Mouse (Mus musculus) neural tube, embryonic 13.5 days (tissue): Measurements from ENCODE around the gene Shc1. TPM values are rescaled to one million over a fixed set of nuclear protein-coding genes. Genes with fewer than 3 reads are reported as not detected.

ENCODE experiments used
- ATAC-seq: fragments of 200-750 bp; cut with Nextera tagmentation; 2 replicates; pipeline ENCODE4 v1.8.0; 2017; ENCODE audit warnings: low read depth, mild to moderate bottlenecking, moderate TSS enrichment, moderate library complexity
- H3K27ac ChIP-seq: fragments of 300-500 bp; sonication (generic); replicated peaks from 2 replicates; pipeline ENCODE4 v1.5.1; 2015; ENCODE audit warnings: moderate library complexity, mild to moderate bottlenecking, inconsistent platforms
- H3K27me3 ChIP-seq: fragments of 300-500 bp; sonication (generic); 2 replicates; pipeline ENCODE4 v1.6.1; 2015; ENCODE audit warnings: mild to moderate bottlenecking, inconsistent platforms
- H3K36me3 ChIP-seq: fragments of 300-500 bp; sonication (generic); 2 replicates; pipeline ENCODE4 v1.6.1; 2015; ENCODE audit warnings: mild to moderate bottlenecking, inconsistent platforms
- H3K4me1 ChIP-seq: fragments of 300-500 bp; sonication (generic); replicated peaks from 2 replicates; pipeline ENCODE4 v1.6.1; 2015; ENCODE audit warnings: inconsistent platforms
- H3K4me2 ChIP-seq: fragments of 300-500 bp; sonication (generic); 2 replicates; pipeline ENCODE4 v1.6.1; 2015; ENCODE audit warnings: inconsistent platforms, mild to moderate bottlenecking, moderate library complexity
- H3K4me3 ChIP-seq: fragments of 300-500 bp; sonication (generic); 2 replicates; pipeline ENCODE4 v1.5.1; 2015; ENCODE audit warnings: mild to moderate bottlenecking, inconsistent platforms
- H3K9ac ChIP-seq: fragments of 300-500 bp; sonication (generic); 2 replicates; pipeline ENCODE4 v1.6.1; 2015; ENCODE audit warnings: moderate library complexity, mild to moderate bottlenecking, inconsistent platforms
- H3K9me3 ChIP-seq: fragments of 300-500 bp; sonication (generic); 2 replicates; pipeline ENCODE4 v1.6.1; 2016; ENCODE audit warnings: inconsistent platforms
- WGBS: fragments of 180-500 bp; shearing (Covaris S2); methylation state at CpG from one replicate; pipeline ENCODE4 v1.1.7; 2015; 5-methylcytosine and 5-hydroxymethylcytosine counted together
- polyA plus RNA-seq: library from polyadenylated mRNA; unstranded; fragments of >200 nt; fragmentation: Nextera tagmentation; extraction: Ambion mirVana; gene quantifications from 2 replicates; pipeline ENCODE4 v1.2.1, GENCODE M21; 2015

Shc1 gene
- polyA plus RNA-seq, 1 experiment from 2014 or later, result 41.8 TPM

DNA sequence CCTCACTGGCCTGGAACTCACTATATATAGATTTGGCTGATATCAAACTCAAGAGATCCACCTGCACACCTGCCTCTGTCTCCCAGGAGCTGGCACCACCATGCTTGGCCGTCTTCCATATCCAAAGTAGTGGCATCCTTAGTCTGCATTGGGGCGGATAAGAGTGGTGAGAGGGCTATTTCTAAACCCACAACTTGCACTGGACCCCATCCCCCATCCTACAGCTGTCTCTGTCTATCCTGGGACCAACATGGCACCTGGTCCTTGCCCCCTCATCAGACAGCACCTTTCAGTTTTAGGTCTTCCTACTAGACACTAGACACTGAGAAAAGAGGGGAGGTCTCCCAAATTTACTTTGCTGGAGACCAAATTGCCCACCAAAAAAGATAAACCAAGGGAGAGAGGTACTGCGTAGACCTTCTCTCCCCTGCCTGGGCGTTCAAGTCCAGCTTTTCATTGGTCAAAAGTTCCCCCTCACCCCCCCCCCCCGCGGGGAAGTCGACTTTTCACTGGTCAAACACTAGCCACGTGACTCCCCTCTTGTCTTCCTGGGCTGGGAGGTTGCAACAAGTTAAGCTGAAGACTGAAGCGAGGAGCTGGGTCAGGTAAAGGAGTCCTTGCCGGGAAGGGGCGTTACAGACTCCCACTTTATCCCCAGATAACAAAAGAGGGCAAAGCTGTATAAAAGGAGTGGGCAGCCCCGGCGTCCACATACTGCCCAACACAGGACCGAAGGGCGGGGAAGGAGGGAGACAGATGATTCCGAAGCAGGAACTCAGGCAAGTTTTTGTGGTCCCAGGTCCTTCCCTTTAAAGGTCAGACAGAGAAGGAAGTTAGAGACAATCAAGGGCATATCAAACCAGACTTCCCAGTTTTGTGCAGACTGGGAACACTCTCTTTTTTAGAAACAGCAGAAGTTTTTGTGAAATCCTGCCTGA, 18.2 kb downstream of the Shc1 start, which contains the start of gene Pbxip1:
Pbxip1 (plus strand) TSS at position 531 of the 938 bp plus-strand sequence.
- H3K27ac ChIP-seq, result no peak within 1 kb of the TSS; the same call in 1 of the 2 replicates

DNA sequence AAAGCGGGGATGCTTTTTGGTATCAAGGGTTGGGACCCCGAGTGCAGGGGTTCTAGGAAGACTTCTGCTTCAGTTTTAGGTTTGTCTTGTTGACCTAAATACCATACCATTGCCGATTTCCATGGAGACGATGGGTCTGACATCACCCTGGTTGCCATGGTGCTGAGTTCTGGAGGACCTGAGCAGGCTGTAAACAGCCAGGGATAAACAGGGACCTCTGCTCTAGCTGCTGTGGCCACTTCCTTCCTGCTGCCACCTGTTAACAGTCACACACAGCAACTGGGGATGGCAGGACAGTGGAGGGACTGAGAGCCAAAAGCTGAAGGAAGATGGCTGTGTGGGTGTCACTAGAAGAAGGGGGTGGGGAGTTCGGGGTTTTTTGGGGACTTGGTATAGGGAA, 19.0 kb downstream of the Shc1 start:
- no peaks in the 10 kb centered on the region for H3K9me3 ChIP-seq
- peak overlapping the region; percentile 36 for H3K4me3 ChIP-seq
- H3K9ac ChIP-seq, result peak overlapping the region; percentile 62
- H3K27ac ChIP-seq, result no peak overlapping the region
- H3K36me3 ChIP-seq, result peaks cover 26% of the 10 kb centered on the region
- H3K4me2 ChIP-seq, result peak overlapping the region; percentile 47
- H3K27me3 ChIP-seq, result no peaks in the 10 kb centered on the region
- ATAC-seq, result no peak
- peaks cover 29% of the 10 kb centered on the region for H3K4me1 ChIP-seq
- WGBS, result 26% methylated on average over 5 of the region's 5 CpGs

More for the DNA sequence above, 18.2 kb downstream of the Shc1 start, which contains the start of gene Pbxip1:
- H3K27me3 ChIP-seq, result no peaks in the 10 kb centered on the region
- H3K4me3 ChIP-seq, result peak within 1 kb of the TSS; percentile 36
- peak; percentile 66 for ATAC-seq
- H3K4me1 ChIP-seq, result peaks cover 37% of the 10 kb centered on the region
- H3K4me2 ChIP-seq, result peak within 1 kb of the TSS; percentile 47
- WGBS, result 5% methylated on average over 16 of the region's 16 CpGs
- H3K9me3 ChIP-seq, result no peaks in the 10 kb centered on the region
- peaks cover 27% of the 10 kb centered on the region for H3K36me3 ChIP-seq
- peak within 1 kb of the TSS; percentile 62 for H3K9ac ChIP-seq

DNA sequence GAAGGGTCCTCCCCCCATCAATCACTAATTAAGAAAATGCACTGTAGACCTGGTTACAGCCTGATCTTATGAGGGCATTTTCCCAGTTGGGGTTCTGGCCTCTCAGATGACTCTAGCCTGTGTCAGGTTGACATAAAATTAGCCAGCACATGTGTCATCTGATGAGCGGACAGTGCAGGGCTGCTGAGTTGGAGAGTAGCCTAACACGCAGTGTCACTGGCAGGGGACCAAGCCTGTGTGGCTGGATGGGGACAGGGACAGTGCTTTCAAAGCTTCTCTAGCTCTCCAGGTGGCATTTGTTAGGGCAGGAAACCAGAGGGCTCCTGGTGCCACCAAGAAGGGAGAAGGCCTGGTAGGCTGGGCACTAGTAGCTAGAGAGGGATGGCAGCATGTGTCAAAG, 22.4 kb downstream of the Shc1 start:
- Histone ChIP-seq H3K27ac (no peak overlapping the region), H3K4me2 (no peak overlapping the region), H3K9me3 (no peaks in the 10 kb centered on the region), H3K27me3 (no peaks in the 10 kb centered on the region), H3K4me3 (no peak overlapping the region), H3K4me1 (peaks cover 16% of the 10 kb centered on the region), H3K9ac (no peak overlapping the region), H3K36me3 (no peaks in the 10 kb centered on the region)
- no peak for ATAC-seq
- 97% methylated on average over 2 of the region's 2 CpGs for WGBS

DNA sequence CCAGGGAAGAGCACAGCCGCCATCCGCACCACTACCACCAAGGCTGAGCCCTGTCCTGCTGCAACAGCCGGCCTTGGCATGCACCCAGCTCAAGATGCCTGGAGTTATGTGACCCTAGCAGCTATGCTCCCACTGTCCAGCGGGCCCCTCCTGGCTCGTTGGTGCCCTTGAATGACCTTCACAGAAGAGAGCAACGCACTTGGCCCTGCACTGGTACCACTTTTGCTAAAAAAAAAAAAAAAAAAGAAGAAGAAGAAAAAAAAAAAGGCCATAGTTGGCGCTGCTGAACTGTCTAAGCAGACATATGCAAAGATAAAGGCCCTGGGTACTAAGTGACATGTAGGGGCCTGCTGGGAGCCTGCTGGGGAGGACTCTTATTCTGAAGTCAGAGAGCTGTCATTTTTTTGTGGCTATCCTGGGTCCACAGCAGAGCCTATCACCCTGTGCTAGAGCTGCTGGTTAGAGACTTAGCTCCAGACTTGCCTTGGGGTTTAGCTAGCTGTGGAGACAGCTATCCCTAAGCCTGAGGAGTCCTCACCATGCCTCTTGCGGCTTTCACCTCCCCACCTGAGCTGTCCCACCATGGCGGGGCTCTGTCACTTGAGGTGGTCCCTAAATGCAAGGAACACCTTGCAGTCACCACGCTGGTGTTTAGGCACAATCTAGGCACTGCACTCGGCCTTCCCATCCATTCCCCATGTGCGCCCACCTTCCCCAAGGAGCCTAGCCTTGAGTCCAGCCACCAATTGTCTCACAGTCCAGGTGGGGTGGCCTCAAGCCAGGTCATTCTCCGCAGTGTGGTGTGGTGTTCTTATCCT, 30.7 kb downstream of the Shc1 start:
- 0 out of 2 replicates have a peak overlapping the region, but pooled peaks have one; percentile 8 for H3K9ac ChIP-seq
- H3K4me3 ChIP-seq, result no peak overlapping the region
- no peaks in the 10 kb centered on the region for H3K36me3 ChIP-seq
- H3K4me2 ChIP-seq, result no peak overlapping the region
- peaks cover 14% of the 10 kb centered on the region; the same call in 1 of the 2 replicates for H3K4me1 ChIP-seq
- H3K27ac ChIP-seq, result no peak overlapping the region
- peak; percentile 29 for ATAC-seq
- 75% methylated on average over 13 of the region's 13 CpGs for WGBS
- H3K9me3 ChIP-seq, result no peaks in the 10 kb centered on the region
- no peaks in the 10 kb centered on the region for H3K27me3 ChIP-seq

DNA sequence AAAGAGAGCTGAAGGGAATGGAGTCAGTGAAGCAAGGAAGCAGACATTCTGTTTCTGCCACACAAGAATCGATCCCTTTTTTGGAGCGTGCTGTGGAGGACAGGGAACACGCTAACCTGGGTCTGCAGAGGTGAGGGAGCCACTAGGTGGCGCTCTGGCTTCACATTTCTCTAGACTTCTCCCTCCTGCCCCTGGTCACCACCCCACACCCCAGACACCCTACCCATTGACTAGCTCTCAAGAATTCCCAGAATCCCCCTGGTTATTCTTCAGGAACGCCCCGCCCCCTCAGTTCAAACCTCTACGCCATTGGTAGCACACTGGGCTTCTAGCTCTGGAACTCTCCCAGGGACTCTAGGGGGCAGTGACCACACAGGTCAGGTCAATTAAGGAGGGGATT, 31.3 kb downstream of the Shc1 start:
- H3K4me3 ChIP-seq, result no peak overlapping the region
- H3K4me1 ChIP-seq, result peaks cover 14% of the 10 kb centered on the region; the same call in 1 of the 2 replicates
- WGBS, result 37% methylated on average over 7 of the region's 7 CpGs
- H3K36me3 ChIP-seq, result no peaks in the 10 kb centered on the region
- no peak overlapping the region for H3K27ac ChIP-seq
- peak; percentile 60 for ATAC-seq
- no peaks in the 10 kb centered on the region for H3K27me3 ChIP-seq
- H3K9me3 ChIP-seq, result no peaks in the 10 kb centered on the region
- 0 out of 2 replicates have a peak overlapping the region, but pooled peaks have one; percentile 8 for H3K9ac ChIP-seq
- no peak overlapping the region for H3K4me2 ChIP-seq

DNA sequence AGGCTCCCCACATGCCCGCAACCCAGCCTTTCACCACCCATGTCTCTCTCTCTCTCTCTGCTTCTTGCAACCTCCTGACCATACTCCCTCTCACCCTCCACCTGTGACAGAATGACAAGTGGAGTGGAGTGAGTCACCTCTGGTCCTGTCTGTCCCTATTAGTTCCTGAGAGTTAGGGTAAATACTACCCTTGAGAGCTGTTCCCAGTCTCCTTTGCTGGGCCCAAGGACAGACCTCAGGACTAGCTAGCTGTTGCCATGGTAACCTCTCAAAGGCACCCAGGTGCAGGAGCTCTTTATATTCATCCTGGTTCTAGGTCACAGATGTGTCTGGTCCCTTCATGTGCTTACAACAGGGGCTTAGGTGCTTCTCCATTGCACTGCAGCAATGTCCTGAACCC, 33.7 kb downstream of the Shc1 start:
- WGBS, result 94% methylated on average over 1 of the region's 1 CpGs
- ATAC-seq, result no peak
- no peak overlapping the region for H3K4me3 ChIP-seq
- no peaks in the 10 kb centered on the region for H3K9me3 ChIP-seq
- no peak overlapping the region for H3K27ac ChIP-seq
- no peak overlapping the region for H3K4me2 ChIP-seq
- no peaks in the 10 kb centered on the region for H3K27me3 ChIP-seq
- H3K4me1 ChIP-seq, result peaks cover 14% of the 10 kb centered on the region; the same call in 1 of the 2 replicates
- no peak overlapping the region; the same call in 1 of the 2 replicates for H3K9ac ChIP-seq
- no peaks in the 10 kb centered on the region for H3K36me3 ChIP-seq

DNA sequence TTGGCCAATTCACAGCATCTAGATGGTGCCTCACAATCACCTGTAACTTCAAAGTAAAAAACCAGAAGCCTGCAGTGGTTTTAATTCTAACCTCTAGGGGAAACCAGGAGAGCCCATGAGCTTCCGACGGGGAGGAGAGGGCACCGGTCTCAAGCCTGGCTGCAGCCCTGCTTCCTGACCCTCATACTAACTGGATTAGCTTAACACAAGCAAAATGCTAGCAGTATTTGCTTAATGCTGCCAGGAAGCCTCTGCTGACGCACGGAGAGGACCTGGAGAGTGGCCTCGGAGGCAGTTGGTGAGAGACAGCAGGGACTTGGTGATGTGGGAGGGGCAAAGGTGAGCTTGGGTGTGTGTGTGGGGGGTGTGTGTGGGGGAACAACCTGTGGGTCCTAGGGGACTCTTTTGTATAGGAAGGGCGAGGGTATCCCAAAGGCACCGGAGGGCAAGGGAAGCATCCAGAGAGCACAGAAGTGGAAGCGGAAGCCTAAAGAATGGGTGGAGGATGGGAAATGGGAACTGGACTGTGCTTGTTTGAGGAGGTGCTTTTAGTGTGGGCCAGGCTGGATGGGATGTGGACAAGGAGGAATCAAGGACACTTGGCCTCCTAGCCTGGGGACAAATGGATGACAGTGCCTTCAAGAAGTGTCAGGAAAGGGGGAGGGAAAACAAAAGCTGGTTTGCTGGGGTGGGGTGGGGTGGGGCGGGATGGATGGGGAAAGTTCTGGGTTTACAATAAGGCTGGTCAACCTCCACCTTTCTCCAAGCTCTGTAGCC, 36.3 kb downstream of the Shc1 start, which contains the start of gene Pmvk:
Pmvk (plus strand) TSS at position 141 of the 777 bp plus-strand sequence.
- H3K4me3 ChIP-seq, result no peak within 1 kb of the TSS
- H3K9me3 ChIP-seq, result no peaks in the 10 kb centered on the region
- no peak within 1 kb of the TSS for H3K9ac ChIP-seq
- no peak within 1 kb of the TSS for H3K4me2 ChIP-seq
- H3K27me3 ChIP-seq, result no peaks in the 10 kb centered on the region
- no peaks in the 10 kb centered on the region for H3K36me3 ChIP-seq
- H3K4me1 ChIP-seq, result peaks cover 11% of the 10 kb centered on the region
- H3K27ac ChIP-seq, result no peak within 1 kb of the TSS
- WGBS, result 77% methylated on average over 10 of the region's 10 CpGs
- ATAC-seq, result no peak

DNA sequence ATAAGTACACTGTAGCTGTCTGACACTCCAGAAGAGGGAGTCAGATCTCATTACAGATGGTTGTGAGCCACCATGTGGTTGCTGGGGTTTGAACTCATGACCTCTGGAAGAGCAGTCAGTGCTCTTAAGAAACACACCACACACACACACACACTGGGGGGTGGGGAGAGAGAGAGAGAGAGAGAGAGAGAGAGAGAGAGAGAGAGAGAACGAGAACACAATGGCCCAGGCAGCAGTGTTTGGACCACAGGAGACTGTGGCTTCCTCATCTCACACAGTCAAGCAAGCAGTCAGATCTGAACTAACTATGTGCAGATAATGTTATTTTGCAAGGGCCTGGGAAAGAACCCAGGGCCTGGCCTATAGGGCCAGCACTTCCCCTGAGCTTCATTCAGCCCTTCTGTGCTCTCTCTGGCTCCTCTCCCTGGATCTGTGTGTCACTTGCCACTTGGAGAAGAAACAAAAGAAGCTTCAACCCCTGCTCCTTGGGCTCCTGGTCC, 37.6 kb downstream of the Shc1 start:
- Histone ChIP-seq H3K36me3 (no peaks in the 10 kb centered on the region), H3K27me3 (no peaks in the 10 kb centered on the region), H3K9me3 (no peaks in the 10 kb centered on the region), H3K4me1 (peaks cover 22% of the 10 kb centered on the region), H3K9ac (no peak overlapping the region), H3K4me3 (no peak overlapping the region), H3K4me2 (no peak overlapping the region), H3K27ac (no peak overlapping the region)
- 60% methylated on average over 1 of the region's 1 CpGs for WGBS
- no peak for ATAC-seq

DNA sequence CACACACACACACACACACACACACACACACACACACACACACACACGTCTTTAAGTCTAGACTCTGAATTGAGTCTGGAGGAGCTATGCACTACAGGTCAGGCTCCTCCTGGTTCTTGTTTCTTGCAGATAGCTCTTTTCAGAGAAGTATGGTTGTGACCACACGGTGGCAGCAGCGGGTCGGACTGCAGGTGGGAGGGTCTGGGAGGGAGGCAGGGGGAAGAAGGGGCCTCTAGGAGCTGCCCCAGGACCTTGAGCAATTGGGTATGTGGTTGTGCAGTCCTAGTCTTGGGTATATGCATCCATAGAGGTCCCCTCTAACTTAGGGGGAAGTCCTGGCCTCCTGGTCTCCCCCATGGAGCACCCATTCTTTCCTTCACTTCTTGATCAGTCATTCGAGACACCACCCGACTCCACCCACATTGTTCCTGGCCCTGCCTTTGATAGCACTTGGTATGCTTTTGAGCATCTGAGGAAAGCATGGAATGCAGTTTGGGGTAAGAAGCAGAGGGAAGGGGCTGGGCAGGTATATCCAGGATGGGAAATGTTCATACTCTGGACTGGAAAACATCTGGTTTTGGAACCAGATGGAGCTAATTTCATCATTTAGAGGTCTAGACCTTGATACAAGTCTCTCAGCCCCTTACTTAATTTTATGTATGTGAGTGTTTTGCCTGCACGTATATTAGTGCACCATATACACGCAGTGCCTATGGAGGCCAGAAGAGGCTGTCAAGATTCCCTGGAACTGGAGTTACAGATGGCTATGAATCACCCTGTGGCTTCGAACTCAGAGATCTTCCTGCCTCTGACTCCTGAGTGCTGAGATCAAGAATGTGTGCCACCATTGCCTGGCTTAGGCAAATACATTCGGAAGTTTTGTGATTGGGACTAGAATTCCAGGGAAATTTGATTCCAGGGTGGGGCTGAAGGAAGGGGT, 38.8 kb downstream of the Shc1 start:
- Histone ChIP-seq H3K4me3 (no peak overlapping the region), H3K36me3 (no peaks in the 10 kb centered on the region), H3K4me1 (peaks cover 19% of the 10 kb centered on the region), H3K4me2 (no peak overlapping the region), H3K27me3 (no peaks in the 10 kb centered on the region), H3K27ac (no peak overlapping the region), H3K9ac (no peak overlapping the region), H3K9me3 (no peaks in the 10 kb centered on the region)
- WGBS, result 37% methylated on average over 10 of the region's 10 CpGs
- no peak for ATAC-seq

DNA sequence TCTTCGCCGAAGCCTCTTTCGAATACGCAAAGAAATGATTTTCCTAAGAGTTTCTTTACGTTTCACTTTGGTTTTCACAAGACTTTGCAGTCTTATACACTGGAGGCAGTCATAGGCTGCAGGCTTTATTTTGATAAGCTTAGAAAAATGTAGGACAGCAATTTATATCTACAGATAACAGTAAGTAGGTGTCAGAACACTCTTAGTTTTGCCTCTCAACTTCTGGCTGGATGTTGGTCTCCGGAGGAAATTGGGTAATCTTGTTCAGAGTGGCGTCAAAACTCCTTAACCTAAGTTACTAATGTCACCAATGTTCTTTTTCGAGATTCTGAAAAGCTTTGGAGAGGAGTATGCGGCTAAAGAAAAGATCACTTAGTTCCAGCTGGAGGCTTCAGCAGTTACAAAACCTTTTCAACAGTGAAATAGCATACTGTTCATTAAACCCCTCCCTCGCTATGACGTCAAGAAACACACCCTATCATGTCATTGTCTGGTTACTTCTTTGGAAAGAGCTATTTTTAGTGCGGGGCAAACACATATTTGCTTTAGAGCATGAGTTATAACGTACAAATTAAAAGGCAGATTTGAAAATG, 40.2 kb downstream of the Shc1 start:
- no peaks in the 10 kb centered on the region for H3K27me3 ChIP-seq
- peak overlapping the region; percentile 67 for H3K4me2 ChIP-seq

More for the DNA sequence above, 40.2 kb downstream of the Shc1 start:
- WGBS, result 48% methylated on average over 13 of the region's 13 CpGs
- 0 out of 2 replicates have a peak overlapping the region, but pooled peaks have one; percentile 26 for H3K9ac ChIP-seq
- H3K9me3 ChIP-seq, result no peaks in the 10 kb centered on the region
- H3K36me3 ChIP-seq, result no peaks in the 10 kb centered on the region
- peak overlapping the region; percentile 93; the same call in 1 of the 2 replicates for H3K27ac ChIP-seq
- H3K4me3 ChIP-seq, result peak overlapping the region; percentile 67
- peaks cover 14% of the 10 kb centered on the region for H3K4me1 ChIP-seq
- peak; percentile 41 for ATAC-seq
